Mouse (Mus musculus) stomach, embryonic 16.5 days (tissue): ENCODE measurements at regions not wholly inside any gene's neighbourhood (a gene's known extent, or its start where the extent isn't known, plus 50 kb on each side); places are given as distances from the start of the nearest gene placed in this dataset.

Source experiments
- ATAC-seq: fragments of 200-750 bp; cut with Nextera tagmentation; 2 replicates; pipeline ENCODE4 v1.8.0; 2017; ENCODE audit warnings: moderate number of reproducible peaks, moderate TSS enrichment; ENCODE audit not compliant: insufficient read depth, low FRiP score
- H3K27ac ChIP-seq: fragments of 300-500 bp; sonication (generic); 2 replicates; pipeline ENCODE4 v1.5.1; 2014; ENCODE audit warnings: low read length
- H3K27me3 ChIP-seq: fragments of 300-500 bp; sonication (generic); 2 replicates; pipeline ENCODE4 v1.6.1; 2014; ENCODE audit warnings: low read length, control low read depth, mixed read lengths; ENCODE audit not compliant: control insufficient read depth, insufficient read depth
- H3K36me3 ChIP-seq: fragments of 300-500 bp; sonication (generic); 2 replicates; pipeline ENCODE4 v1.6.1; 2014; ENCODE audit warnings: low read length; ENCODE audit not compliant: control insufficient read depth, insufficient read depth
- H3K4me1 ChIP-seq: fragments of 300-500 bp; sonication (generic); 2 replicates; pipeline ENCODE4 v1.6.1; 2014; ENCODE audit warnings: low read length, control low read depth, mixed read lengths; ENCODE audit not compliant: control insufficient read depth, insufficient read depth
- H3K4me2 ChIP-seq: fragments of 300-500 bp; sonication (generic); 2 replicates; pipeline ENCODE4 v1.6.1; 2014; ENCODE audit warnings: low read depth, low read length, mixed read lengths
- H3K4me3 ChIP-seq: fragments of 300-500 bp; sonication (generic); replicated peaks from 2 replicates; pipeline ENCODE4 v1.5.1; 2014; ENCODE audit warnings: mild to moderate bottlenecking, low read length
- H3K9ac ChIP-seq: fragments of 300-500 bp; sonication (generic); 2 replicates; pipeline ENCODE4 v1.6.1; 2014; ENCODE audit warnings: low read length
- H3K9me3 ChIP-seq: fragments of 300-500 bp; sonication (generic); replicated peaks from 2 replicates; pipeline ENCODE4 v1.6.1; 2016; ENCODE audit warnings: low read length, control low read depth; ENCODE audit not compliant: control insufficient read depth
- WGBS: fragments of 180-500 bp; shearing (Covaris S2); extraction: QIAGEN DNeasy Blood & Tissue Kit; methylation state at CpG from one replicate; pipeline ENCODE4 v1.1.7; 2014; 5-methylcytosine and 5-hydroxymethylcytosine counted together

DNA sequence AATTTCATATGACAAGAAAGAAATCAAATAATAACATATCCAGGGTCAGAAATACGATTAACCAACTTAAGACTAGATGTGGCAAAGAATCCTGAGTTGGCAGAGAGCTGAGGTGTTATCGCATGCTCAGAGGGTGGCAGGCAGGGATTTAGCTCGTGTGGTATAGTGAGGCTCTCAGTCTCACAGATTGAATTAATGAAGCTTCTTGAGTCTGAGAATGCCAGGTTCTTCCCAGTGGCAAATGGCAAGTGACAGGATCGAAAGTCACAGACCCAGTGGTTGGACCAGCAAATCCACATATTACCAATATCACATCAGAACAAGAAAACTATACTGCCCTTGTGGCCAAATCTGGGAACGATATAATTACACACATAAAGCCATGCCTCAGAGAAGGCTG, 101.3 kb upstream of the Peli2 start:
- no peaks in the 10 kb centered on the region for H3K27me3 ChIP-seq
- H3K4me1 ChIP-seq: 0 out of 2 replicates have a peak, but pooled peaks cover 2% of the 10 kb centered on the region
- no peaks in the 10 kb centered on the region for H3K9me3 ChIP-seq
- no peak overlapping the region for H3K4me2 ChIP-seq
- no peak for ATAC-seq
- no peak overlapping the region for H3K4me3 ChIP-seq
- 83% methylated on average over 5 of the region's 5 CpGs for WGBS
- no peaks in the 10 kb centered on the region for H3K36me3 ChIP-seq
- no peak overlapping the region for H3K9ac ChIP-seq
- H3K27ac ChIP-seq: no peak overlapping the region

DNA sequence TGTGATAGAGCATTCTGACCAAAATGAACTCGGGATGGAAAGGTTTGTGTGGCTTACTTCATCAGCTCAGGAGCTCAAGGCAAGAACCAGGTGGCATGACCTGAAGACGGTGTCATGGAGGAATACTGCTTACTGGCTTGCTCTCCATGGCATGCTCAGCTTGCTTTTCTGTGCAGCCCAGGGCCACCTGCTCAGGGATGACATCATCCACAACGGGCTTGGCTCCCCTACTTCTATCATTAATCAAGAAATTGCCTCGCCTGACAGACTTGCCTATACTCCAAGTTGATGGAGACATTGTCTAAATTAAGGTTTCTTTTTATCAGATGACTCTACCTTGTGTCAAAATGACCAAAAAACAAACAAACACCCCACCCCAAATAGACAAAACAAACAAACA, 98.4 kb upstream of the Peli2 start:
- Histone ChIP-seq H3K4me3 (no peak overlapping the region), H3K9ac (no peak overlapping the region), H3K27ac (no peak overlapping the region), H3K36me3 (no peaks in the 10 kb centered on the region), H3K4me2 (no peak overlapping the region), H3K27me3 (no peaks in the 10 kb centered on the region), H3K9me3 (no peaks in the 10 kb centered on the region), H3K4me1 (peaks cover 7% of the 10 kb centered on the region; the same call in 1 of the 2 replicates)
- 75% methylated on average over 4 of the region's 4 CpGs for WGBS
- no peak for ATAC-seq

DNA sequence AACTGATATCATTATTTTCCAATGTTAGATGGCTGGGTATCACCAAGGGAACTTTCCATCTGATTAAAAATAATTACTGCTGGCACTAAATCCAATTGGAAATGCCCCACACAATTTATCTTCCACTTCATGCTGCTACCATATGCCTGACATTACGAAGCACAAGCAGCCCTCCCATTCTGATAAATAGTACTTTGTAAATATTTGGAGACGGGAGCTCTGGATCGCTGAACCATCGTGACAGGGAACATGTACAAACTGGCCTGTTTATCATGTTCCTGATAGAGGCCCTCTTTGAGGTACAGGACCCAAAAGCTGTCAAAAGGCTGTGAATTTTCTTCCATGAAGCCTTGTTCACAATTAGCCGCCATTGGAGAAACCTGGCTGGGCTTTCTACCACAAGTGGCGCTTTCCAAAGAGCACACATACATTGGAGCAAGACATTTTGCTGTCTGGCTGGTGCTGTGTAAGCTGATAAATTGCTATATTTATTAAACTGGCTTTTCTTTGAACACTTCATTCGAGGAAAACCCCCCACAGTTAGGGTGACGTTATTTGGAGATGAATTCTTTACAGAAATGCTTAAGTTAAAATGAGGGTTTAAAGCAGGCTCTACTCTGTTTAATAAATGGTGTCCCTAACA, 96.5 kb upstream of the Peli2 start:
- Histone ChIP-seq H3K4me1 (peaks cover 7% of the 10 kb centered on the region; the same call in 1 of the 2 replicates), H3K27me3 (no peaks in the 10 kb centered on the region), H3K9me3 (no peaks in the 10 kb centered on the region), H3K4me2 (no peak overlapping the region), H3K9ac (no peak overlapping the region), H3K4me3 (no peak overlapping the region), H3K36me3 (no peaks in the 10 kb centered on the region), H3K27ac (peak overlapping the region; percentile 44; the same call in 1 of the 2 replicates)
- WGBS: 24% methylated on average over 8 of the region's 8 CpGs
- 0 out of 2 replicates have a peak, but pooled peaks have one; percentile 64 for ATAC-seq

DNA sequence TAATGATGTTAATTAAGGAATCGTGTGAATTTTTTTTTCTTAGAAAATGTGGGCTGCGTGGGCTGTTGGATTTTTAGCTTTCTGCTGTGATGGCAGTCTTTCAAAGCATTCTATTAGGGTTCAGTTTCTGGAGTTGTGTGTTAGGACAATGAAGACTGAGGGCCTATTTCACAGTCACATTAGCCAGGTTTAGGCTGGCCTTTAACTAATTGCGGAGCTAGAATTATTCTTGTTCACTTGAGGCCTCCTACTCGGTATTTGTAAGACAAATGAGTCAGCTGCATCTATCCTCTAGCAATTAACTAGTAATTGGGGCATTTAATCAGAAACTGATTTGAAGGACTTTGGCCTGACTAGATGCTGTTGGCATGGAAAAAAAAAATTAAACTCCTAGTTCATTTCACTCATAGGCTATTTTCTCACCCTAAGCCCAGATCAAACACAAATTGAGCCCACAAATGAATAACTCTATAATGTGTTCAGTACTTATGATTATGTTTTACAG, 81.3 kb upstream of the Peli2 start:
- Histone ChIP-seq H3K9ac (no peak overlapping the region), H3K36me3 (no peaks in the 10 kb centered on the region), H3K27me3 (no peaks in the 10 kb centered on the region), H3K4me2 (no peak overlapping the region), H3K27ac (no peak overlapping the region), H3K4me3 (no peak overlapping the region), H3K4me1 (no peaks in the 10 kb centered on the region), H3K9me3 (no peaks in the 10 kb centered on the region)
- no peak for ATAC-seq
- 83% methylated on average over 4 of the region's 4 CpGs for WGBS

DNA sequence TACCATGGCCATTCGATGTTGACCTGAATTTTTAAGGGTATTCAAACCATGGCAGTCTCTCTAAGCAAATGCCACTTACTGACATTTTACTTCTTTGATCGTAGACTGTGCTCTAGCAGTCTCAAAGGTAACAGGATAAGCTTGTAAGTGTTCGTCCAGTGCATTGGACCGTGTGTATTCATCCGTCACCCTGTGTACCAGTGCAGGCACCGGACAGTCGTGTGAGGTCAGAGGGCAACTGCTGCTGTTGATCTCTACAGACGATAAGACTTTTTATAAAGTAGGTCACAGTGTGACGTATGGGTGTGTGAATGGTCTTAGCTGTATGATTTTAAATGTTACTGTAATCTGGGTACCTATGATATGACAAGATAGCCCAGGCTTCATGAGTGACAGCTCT, 74.5 kb upstream of the Peli2 start:
- H3K4me1 ChIP-seq: peaks cover 3% of the 10 kb centered on the region; the same call in 1 of the 2 replicates
- no peak for ATAC-seq
- no peak overlapping the region for H3K27ac ChIP-seq
- no peak overlapping the region for H3K4me2 ChIP-seq
- H3K27me3 ChIP-seq: no peaks in the 10 kb centered on the region
- no peak overlapping the region for H3K9ac ChIP-seq
- no peak overlapping the region for H3K4me3 ChIP-seq
- H3K36me3 ChIP-seq: no peaks in the 10 kb centered on the region
- H3K9me3 ChIP-seq: no peaks in the 10 kb centered on the region
- WGBS: 74% methylated on average over 9 of the region's 9 CpGs

DNA sequence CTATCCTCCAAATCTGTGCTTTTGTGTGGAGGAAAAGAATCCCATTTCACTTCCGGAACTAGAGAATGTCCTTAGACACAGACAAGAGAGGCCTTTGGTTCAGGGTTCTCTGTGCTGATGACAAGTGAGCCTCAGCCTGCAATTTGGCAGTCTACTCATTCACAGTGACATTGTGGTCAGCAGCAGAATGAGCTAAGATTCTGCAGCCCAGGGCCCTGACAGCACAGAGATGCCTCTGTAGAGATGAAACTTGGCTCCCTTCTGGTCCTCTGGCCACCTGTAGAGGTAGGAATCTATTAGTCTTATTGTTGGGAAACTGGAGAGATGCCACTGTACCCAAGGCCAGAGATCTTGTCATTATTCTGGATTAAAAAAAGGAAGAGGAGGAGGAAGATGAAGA, 73.8 kb upstream of the Peli2 start:
- Histone ChIP-seq H3K4me2 (no peak overlapping the region), H3K4me3 (no peak overlapping the region), H3K9me3 (no peaks in the 10 kb centered on the region), H3K27ac (no peak overlapping the region), H3K27me3 (no peaks in the 10 kb centered on the region), H3K9ac (no peak overlapping the region), H3K4me1 (peaks cover 3% of the 10 kb centered on the region; the same call in 1 of the 2 replicates), H3K36me3 (no peaks in the 10 kb centered on the region)
- 93% methylated on average over 1 of the region's 1 CpGs for WGBS
- no peak for ATAC-seq

DNA sequence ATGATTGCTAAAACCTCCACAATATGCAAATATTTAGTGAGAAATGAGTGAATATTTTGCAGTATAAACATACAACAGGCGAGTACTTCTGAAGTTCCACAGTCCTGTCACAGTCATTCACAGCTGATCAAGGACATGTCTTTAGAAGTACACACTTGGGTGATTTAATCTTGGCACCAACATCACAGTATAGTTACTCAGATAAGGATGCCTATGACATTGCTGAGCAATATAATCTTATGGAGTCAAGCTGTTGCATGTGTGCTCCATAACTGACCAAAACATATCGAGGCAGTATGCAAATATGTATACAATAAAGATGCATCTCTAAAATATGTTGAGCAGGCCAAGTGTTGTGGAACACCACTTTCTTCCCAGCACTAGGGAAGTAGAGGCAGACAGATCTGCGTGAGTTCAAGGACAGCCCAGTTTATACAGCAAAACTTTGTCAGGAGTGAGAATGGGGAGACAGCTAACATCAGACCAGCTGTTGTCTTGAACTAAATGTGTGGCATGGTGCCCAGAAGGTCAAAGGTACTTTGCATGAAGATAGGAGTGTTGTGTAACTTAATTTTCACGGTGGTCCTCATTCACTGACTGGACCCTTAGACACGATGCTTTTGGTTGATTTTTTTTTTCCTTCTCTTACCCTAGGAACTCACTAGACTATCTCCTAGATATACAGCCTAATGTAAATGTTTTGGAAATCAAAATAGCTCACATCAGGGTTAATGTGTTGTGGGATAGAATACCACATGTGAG, 70.7 kb upstream of the Peli2 start:
- H3K36me3 ChIP-seq: no peaks in the 10 kb centered on the region
- no peaks in the 10 kb centered on the region for H3K27me3 ChIP-seq
- no peak overlapping the region for H3K27ac ChIP-seq
- 44% methylated on average over 5 of the region's 5 CpGs for WGBS
- no peak overlapping the region for H3K9ac ChIP-seq
- no peaks in the 10 kb centered on the region for H3K9me3 ChIP-seq
- no peak overlapping the region for H3K4me2 ChIP-seq
- no peak for ATAC-seq
- peaks cover 3% of the 10 kb centered on the region; the same call in 1 of the 2 replicates for H3K4me1 ChIP-seq
- no peak overlapping the region for H3K4me3 ChIP-seq

DNA sequence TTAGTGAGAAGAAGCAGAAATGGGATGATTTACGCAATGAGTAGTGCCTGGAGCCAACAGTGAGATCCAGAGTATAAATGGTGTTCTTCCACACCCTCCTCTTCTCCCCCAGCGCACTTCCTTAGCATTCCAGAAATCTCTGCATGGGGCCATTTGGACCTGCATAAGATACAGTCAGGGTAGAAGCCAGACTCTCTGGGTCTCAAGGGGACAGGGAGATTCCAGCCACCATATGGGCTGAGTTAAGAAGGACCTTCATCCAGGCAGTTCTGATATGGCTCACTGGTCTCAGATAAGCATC, 70.2 kb upstream of the Peli2 start:
- ATAC-seq: no peak
- H3K4me1 ChIP-seq: peaks cover 3% of the 10 kb centered on the region; the same call in 1 of the 2 replicates
- 59% methylated on average over 2 of the region's 2 CpGs for WGBS

DNA sequence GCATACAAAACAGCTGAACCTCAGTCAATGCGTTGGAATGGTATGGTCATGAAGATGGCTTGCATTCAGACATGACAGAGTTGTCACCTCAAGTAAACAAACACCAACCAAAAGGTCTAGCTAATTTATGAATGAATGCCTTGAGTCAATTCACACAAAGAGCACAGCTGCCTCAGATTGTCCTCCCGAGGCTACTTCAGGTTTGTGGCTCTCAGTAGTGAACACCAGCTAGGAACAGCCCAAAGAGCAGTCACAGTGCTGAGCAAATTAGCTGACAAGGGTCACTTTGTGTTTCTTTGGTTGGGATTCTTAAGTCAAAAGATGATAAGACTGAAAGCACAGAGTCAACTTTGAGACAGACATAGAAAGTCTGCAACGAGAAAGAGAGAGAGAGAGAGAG, 68.7 kb upstream of the Peli2 start:
- Histone ChIP-seq H3K9ac (no peak overlapping the region), H3K27me3 (no peaks in the 10 kb centered on the region), H3K9me3 (no peaks in the 10 kb centered on the region), H3K4me3 (no peak overlapping the region), H3K4me1 (peaks cover 3% of the 10 kb centered on the region; the same call in 1 of the 2 replicates), H3K4me2 (no peak overlapping the region), H3K36me3 (no peaks in the 10 kb centered on the region), H3K27ac (no peak overlapping the region)
- 48% methylated on average over 3 of the region's 3 CpGs for WGBS
- no peak for ATAC-seq

More for the DNA sequence above, 70.2 kb upstream of the Peli2 start:
- Histone ChIP-seq H3K9ac (no peak overlapping the region), H3K4me2 (no peak overlapping the region), H3K4me3 (no peak overlapping the region), H3K27me3 (no peaks in the 10 kb centered on the region), H3K27ac (no peak overlapping the region), H3K9me3 (no peaks in the 10 kb centered on the region), H3K36me3 (no peaks in the 10 kb centered on the region)
